Mouse (Mus musculus) gastrocnemius, adult 18-20 months (tissue): Measurements from ENCODE around the gene Serpina3c. TPM values are rescaled to one million over a fixed set of nuclear protein-coding genes. Genes with fewer than 3 reads are reported as not detected.
"Not testable (repeated sequence)": the region's sequence is repeated elsewhere in the genome, so short reads cannot be mapped to it uniquely, and the experiment has no call there.

Source experiments
- DNase-seq: peaks from one replicate; pipeline ENCODE4 v3.0.0; 2021; ENCODE audit warnings: low spot score
- total RNA-seq, 2 experiments: library from RNA; stranded (reverse); gene quantifications; 2 replicates each; pipeline ENCODE4 v1.2.3; 2021

Serpina3c gene
- total RNA-seq, 2 experiments from 2014 or later = 1.5 to 1.8 TPM

DNA sequence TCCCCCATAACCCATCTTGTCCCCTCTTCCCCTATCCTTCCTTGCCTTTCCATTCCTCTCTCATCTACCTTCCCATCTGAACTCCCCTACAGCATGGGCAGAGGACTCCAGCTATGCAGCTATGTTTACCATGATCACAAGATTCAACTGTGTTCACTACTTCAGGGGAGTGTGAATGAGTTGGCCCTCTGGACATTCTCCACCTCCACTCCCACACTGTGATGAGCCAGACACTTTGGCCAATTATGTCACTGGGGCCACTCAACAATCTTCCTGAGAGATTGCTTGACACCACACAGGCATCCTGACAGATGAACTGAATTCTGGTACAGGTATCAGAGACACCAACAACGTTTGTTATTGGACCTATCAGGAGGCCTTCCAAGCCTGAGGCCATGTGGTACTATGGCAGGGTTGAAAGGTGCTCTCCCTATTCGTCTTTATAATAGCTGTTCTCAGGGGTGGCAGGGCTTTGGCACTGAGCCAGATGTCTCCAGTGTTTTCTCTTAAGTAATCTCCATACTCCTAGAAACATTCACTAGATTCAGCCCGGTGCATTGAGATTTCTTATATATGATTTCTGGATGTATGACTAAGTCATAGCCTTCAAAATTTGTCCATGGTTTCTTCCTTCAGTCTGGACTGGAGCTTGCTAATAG is 38.6 kb downstream of the Serpina3c start:
- DNase-seq = no peak

DNA sequence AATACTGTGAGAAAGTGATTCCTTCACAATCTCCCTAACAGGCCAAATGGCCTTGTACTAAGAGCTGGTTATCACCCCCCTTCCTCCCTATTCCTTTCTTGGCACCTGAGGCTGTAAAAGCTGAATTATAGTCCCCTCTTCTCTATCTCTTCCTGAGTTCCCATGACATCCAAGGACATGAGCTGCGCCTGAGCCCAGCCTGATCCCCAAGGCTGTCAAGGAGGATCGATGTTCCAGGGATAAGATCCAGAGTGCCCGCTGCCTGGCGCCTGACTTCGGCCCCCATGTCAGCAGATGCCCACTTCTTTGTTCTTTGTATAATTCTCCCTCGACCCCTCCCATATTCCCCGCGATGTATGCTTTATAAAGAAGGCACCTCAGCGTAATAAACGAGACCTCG is 41.3 kb downstream of the Serpina3c start, which contains the start of gene Serpina3a:
TSS of gene Serpina3a (plus strand) at position 392 of the 400 bp plus-strand sequence.
- not testable (repeated sequence) for DNase-seq

DNA sequence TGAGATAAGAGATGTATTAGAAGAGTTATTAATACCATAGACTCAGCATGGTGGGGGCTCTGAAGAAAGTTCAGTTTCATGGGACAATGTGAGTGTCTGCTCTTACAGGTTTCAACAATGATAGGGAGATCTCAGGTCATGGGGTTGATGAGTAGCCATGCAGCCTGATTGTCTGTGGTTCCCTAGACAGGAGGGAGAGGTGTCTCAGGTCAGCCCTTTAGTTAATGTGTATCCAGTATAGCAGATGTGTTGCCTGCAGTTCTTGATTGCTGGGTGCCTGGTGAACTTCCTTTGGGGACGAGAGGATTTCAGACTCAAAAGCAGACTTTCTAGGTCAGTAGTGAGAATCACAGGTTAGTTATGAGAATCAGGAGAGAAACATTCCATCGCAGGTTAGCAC is 45.2 kb downstream of the Serpina3c start:
- DNase-seq = no peak

DNA sequence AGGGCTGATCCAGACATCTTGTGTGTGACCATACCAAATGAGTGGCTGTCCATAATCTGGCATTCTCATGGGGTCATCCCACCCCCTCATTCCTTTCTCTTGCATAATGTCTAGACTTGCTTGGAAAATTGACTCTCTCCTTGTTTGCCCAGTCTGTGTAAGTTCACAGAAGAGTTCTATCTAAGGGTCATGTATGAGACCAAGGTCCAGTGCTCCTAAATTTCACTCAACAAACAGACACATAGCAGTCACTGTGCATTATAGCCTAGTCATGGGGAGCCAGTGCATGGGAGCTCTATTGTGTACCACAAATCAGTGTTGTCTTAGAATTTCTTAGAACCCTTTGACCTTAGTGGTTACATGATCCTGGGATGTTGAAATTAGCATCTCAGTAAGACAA is 46.8 kb downstream of the Serpina3c start:
- DNase-seq = no peak

DNA sequence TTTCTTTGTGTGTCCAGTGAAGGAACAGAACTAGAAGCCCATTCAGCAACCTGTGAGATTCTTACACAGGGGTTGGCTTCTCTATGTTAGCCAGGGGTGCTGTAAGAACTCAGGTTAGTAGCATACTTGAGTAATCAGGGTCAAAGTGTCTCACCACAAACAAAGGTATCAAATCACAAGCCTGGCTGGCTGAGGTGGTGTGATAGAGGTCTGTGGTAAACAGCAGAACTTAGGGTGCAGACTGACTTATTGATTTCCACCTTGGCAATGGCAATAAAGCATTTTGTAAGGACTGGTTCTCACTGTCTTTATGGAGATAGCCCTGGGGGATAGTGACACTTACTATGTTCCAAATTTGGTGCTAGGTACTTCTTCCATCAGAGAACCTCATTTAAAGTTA is 47.8 kb downstream of the Serpina3c start:
- no peak for DNase-seq

DNA sequence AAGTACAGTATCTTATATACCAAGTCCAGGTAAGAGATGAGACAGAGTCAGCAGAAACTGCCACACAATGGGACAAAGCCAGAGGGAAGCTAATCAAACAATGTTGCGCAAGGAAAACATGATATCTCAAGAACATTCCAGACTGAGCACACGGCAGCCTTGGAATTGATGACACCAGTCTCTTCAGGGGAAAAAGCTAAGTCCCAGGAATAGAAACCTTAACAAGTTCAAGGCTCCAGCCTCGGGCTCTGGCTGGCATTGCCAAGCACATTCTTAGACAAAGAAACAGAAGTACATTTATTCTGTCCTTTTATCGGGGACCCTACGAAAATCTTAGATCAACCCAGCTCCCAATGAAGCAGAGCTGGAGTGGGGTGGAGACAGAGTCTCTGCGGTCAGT is 52.9 kb downstream of the Serpina3c start, which contains the start of gene Serpina5:
TSS of gene Serpina5 (plus strand) at position 346 of the 400 bp plus-strand sequence.
- DNase-seq = no peak

Other genes with a start within 250 kb of the Serpina3c start
- under 1 TPM in 1 of 2 experiments, not detected in 1; 0.50 TPM for gene Serpina1c, start 249.0 kb downstream of the Serpina3c start, total RNA-seq
- gene Serpina1e, start 194.9 kb downstream of the Serpina3c start, total RNA-seq = under 1 TPM in 1 of 2 experiments, not detected in 1; 0.47 TPM
- gene Serpina11, start 163.9 kb downstream of the Serpina3c start, total RNA-seq = not detected
- not detected for gene Serpina9, start 140.1 kb downstream of the Serpina3c start, total RNA-seq
- not detected for gene Serpina12, start 109.4 kb downstream of the Serpina3c start, total RNA-seq
- gene Serpina5, start 52.8 kb downstream of the Serpina3c start, total RNA-seq = not detected
- not detected for gene Serpina3a, start 41.1 kb downstream of the Serpina3c start, total RNA-seq
- not detected for gene Serpina3b, start 25.9 kb downstream of the Serpina3c start, total RNA-seq
- not detected for gene Serpina3f, start 60.7 kb upstream of the Serpina3c start, total RNA-seq
- under 1 TPM in 1 of 2 experiments, not detected in 1; 0.39 TPM for gene Serpina3g, start 82.4 kb upstream of the Serpina3c start, total RNA-seq
- gene Serpina3i, start 109.3 kb upstream of the Serpina3c start, total RNA-seq = not detected
- not detected for gene Serpina3j, start 160.7 kb upstream of the Serpina3c start, total RNA-seq
- gene Serpina3k, start 184.6 kb upstream of the Serpina3c start, total RNA-seq = 1 to 10 TPM in 1 of 2 experiments, not detected in 1; 1.9 TPM
- under 1 TPM; 0.14 to 0.55 TPM for gene Serpina3m, start 184.6 kb upstream of the Serpina3c start, total RNA-seq